Mouse (Mus musculus): Measurements from ENCODE around the gene Lsm3. TPM values are rescaled to one million over a fixed set of nuclear protein-coding genes. Genes with fewer than 3 reads are reported as not detected.
A peak's percentile ranks its signal among the peaks of the same experiment; 100 is the strongest.

Gene Lsm3
- polyA plus RNA-seq, 1 experiment, result 51.3 TPM

DNA sequence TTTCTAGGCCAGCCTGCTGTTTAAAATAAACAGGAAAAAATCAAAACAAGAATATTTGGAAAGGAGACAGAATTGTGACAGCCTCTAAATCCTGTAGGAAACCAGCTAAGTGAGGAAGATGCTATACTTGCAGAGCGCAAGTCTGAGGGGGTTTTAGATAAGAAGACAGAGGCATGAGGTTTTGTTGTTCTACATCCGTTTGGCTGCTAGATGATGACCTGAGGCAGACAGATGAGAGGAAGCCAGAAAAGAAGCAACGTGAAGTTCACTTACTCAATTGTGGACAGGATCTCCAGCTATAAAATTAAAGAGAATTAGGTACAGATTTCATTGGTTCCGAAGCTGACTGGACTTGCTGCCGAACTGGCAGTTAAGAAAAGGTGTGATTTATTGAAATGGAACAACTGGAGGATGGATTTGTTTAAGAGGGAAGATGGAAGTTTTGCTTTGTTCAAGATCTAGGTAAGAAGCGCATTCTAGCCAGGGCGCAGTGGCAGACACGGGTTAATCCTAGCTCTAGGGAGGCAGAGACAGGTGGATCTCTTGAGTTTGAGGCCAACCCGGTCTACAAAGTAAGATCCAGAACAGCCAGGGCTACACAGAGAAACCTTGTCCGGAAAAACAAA, 878 bp upstream of the Lsm3 start:
- TF ChIP-seq POLR2A (IDR thresholded peaks at IDR 0.05; ENCODE audit: borderline replicate concordance, insufficient read depth, low read length) (no peak), CTCF (IDR thresholded peaks at IDR 0.05; ENCODE audit: borderline replicate concordance, insufficient read depth, low read depth, low read length) (no peak)
- no peak for DNase-seq
- Histone ChIP-seq H3K27ac (ENCODE audit: insufficient read depth, low read length) (no peak overlapping the region), H3K27me3 (ENCODE audit: control insufficient read depth, insufficient read depth, low read length) (no peaks in the 10 kb centered on the region), H3K4me3 (replicated peaks; ENCODE audit: insufficient read depth, low read depth, low read length) (peak overlapping the region; percentile 74), H3K4me1 (ENCODE audit: control insufficient read depth, insufficient read depth, low read length) (peaks cover 3% of the 10 kb centered on the region)
- WGBS, result 34% methylated on average over 10 of the region's 10 CpGs

DNA sequence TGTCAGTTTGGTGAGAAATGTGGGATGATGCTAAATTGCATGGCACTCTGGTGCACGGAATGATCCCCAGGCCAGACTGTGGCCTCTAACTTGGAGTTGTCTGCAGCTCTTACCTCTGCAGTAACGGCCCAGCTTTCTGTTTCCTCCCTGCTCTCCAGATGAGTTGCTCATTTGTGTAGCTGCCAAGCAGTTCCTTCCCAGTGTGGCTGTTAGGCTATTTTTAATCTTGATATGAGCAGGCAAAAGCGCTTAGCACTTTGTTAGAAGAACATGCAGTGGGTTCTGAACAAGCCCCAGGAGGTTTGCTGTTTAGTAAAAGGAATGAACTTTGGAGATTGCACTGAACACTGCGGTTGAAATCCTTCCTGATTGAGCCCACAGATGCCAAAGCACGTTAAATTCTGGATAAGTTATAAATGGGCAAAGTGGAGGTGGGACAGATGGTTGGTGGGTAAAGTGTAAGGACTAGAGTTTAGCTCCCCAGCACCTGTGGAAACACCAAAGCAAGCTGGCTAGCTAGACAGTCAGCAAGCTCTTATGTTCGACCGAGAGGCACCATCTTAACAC, 2.8 kb downstream of the Lsm3 start:
- Histone ChIP-seq H3K27ac (ENCODE audit: insufficient read depth, low read length) (no peak overlapping the region), H3K4me3 (replicated peaks; ENCODE audit: insufficient read depth, low read depth, low read length) (no peak overlapping the region), H3K27me3 (ENCODE audit: control insufficient read depth, insufficient read depth, low read length) (no peaks in the 10 kb centered on the region), H3K4me1 (ENCODE audit: control insufficient read depth, insufficient read depth, low read length) (peaks cover 3% of the 10 kb centered on the region)
- no peak for DNase-seq
- WGBS, result 85% methylated on average over 7 of the region's 7 CpGs
- TF ChIP-seq POLR2A (IDR thresholded peaks at IDR 0.05; ENCODE audit: borderline replicate concordance, insufficient read depth, low read length) (no peak), CTCF (IDR thresholded peaks at IDR 0.05; ENCODE audit: borderline replicate concordance, insufficient read depth, low read depth, low read length) (no peak)

DNA sequence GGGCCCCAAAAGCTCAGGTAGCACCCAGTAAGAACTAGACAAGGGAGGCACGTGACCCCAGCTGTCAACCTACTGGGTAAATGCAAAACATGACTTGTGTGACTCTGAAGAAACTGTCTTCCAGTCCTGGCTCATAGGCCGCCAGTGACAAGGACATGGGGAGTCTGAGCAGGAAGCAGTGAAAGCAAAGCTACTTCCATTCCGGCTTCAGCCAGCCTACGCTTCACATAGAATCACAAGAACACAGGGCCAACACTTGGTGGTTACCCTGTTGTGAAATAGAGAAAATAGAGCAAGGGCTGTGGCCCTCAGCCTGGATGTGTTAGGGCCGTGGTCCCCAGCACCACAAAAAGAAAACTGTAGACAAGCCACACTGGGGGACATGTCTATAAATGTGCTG, 7.1 kb downstream of the Lsm3 start:
- 94% methylated on average over 5 of the region's 5 CpGs for WGBS
- Histone ChIP-seq H3K4me3 (replicated peaks; ENCODE audit: insufficient read depth, low read depth, low read length) (no peak overlapping the region), H3K27ac (ENCODE audit: insufficient read depth, low read length) (no peak overlapping the region), H3K27me3 (ENCODE audit: control insufficient read depth, insufficient read depth, low read length) (no peaks in the 10 kb centered on the region), H3K4me1 (ENCODE audit: control insufficient read depth, insufficient read depth, low read length) (no peaks in the 10 kb centered on the region; the same call in 1 of the 2 replicates)
- DNase-seq, result no peak
- TF ChIP-seq CTCF (IDR thresholded peaks at IDR 0.05; ENCODE audit: borderline replicate concordance, insufficient read depth, low read depth, low read length) (no peak), POLR2A (IDR thresholded peaks at IDR 0.05; ENCODE audit: borderline replicate concordance, insufficient read depth, low read length) (no peak)

DNA sequence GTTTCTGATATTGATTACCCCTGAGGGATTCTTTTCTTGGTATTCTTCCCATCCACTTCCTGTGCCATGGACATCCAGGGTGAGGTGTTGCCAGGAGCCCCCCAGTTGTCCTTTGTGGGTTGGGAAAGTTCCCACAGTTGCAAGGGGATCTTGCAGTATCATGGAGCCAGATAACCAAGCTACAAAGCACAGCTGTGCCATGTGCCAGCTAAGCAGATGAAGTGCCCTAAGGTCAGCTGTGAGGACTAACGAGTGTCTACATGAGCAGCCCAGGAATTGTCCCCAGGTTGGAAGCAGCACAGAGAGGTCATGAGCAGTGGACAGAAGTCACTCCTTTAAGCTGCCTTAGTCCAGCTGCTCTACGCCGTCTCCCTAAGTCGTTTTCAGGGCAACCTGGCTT, 9.8 kb downstream of the Lsm3 start:
- Histone ChIP-seq H3K27me3 (ENCODE audit: control insufficient read depth, insufficient read depth, low read length) (no peaks in the 10 kb centered on the region), H3K27ac (ENCODE audit: insufficient read depth, low read length) (no peak overlapping the region), H3K4me3 (replicated peaks; ENCODE audit: insufficient read depth, low read depth, low read length) (no peak overlapping the region), H3K4me1 (ENCODE audit: control insufficient read depth, insufficient read depth, low read length) (no peaks in the 10 kb centered on the region; the same call in 1 of the 2 replicates)
- 75% methylated on average over 4 of the region's 4 CpGs for WGBS
- DNase-seq, result no peak
- TF ChIP-seq POLR2A (IDR thresholded peaks at IDR 0.05; ENCODE audit: borderline replicate concordance, insufficient read depth, low read length), result no peak
- no peak for TF ChIP-seq CTCF (IDR thresholded peaks at IDR 0.05; ENCODE audit: borderline replicate concordance, insufficient read depth, low read depth, low read length)

DNA sequence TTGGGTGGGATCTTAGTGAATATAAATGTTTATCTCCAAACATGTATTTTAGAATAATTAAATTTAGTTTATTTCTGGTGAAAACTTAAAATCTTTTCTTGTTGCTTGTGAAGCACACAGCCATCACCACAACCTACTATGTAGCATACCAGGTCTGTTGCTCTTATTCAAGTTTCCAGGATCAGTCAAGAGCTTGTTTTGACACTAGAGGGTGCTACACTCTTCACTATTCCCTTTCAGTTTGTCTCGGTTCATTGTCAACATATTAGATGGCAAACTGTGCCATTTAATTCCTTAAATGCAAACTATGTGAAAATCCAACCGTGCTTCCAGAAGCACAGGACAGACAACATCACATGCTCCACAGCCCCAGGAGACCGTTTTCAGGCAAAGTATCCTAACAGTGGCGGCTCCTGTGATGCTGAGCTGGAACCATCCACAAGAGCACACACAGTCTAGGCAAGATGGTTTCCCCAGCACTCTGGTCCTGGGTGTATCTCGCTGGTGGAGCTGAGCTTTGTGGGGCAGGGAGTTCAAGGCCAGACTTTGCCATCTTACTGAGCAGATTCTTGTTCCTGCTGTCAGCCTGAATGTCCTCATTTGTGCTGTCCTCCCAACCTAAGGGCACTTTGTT, 11.6 kb downstream of the Lsm3 start:
- peak in 1 of 2 experiments; percentile 35 for DNase-seq
- TF ChIP-seq POLR2A (IDR thresholded peaks at IDR 0.05; ENCODE audit: borderline replicate concordance, insufficient read depth, low read length) (no peak), CTCF (IDR thresholded peaks at IDR 0.05; ENCODE audit: borderline replicate concordance, insufficient read depth, low read depth, low read length) (peak; percentile 9; the same call in 1 of the 2 replicates)
- H3K4me1 ChIP-seq (ENCODE audit: control insufficient read depth, insufficient read depth, low read length), result no peaks in the 10 kb centered on the region; the same call in 1 of the 2 replicates
- no peaks in the 10 kb centered on the region for H3K27me3 ChIP-seq (ENCODE audit: control insufficient read depth, insufficient read depth, low read length)
- H3K27ac ChIP-seq (ENCODE audit: insufficient read depth, low read length), result no peak overlapping the region
- 36% methylated on average over 5 of the region's 5 CpGs for WGBS
- no peak overlapping the region for H3K4me3 ChIP-seq (replicated peaks; ENCODE audit: insufficient read depth, low read depth, low read length)

DNA sequence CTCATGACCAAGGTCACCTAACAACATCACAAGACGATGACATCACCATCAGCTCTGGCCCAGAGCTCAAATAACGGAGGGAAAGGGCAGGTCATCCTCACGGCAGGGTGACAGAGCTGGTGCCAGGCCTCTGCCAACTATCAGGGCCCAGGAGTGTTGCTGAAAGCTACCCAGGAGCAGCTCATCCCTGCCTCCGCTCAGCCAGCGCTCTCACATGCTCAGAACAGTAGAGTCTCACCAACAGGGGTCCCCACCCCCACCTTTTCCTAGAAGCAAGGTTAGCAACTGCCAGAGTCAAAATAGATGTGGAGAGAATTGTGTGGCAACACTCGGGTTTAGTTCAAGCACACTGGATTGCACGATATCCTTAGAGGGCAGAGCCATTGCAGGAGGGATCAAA, 12.5 kb downstream of the Lsm3 start:
- 83% methylated on average over 7 of the region's 7 CpGs for WGBS
- H3K4me3 ChIP-seq (replicated peaks; ENCODE audit: insufficient read depth, low read depth, low read length), result no peak overlapping the region
- DNase-seq, result no peak
- no peaks in the 10 kb centered on the region; the same call in 1 of the 2 replicates for H3K4me1 ChIP-seq (ENCODE audit: control insufficient read depth, insufficient read depth, low read length)
- H3K27me3 ChIP-seq (ENCODE audit: control insufficient read depth, insufficient read depth, low read length), result no peaks in the 10 kb centered on the region
- no peak for TF ChIP-seq POLR2A (IDR thresholded peaks at IDR 0.05; ENCODE audit: borderline replicate concordance, insufficient read depth, low read length)
- TF ChIP-seq CTCF (IDR thresholded peaks at IDR 0.05; ENCODE audit: borderline replicate concordance, insufficient read depth, low read depth, low read length), result no peak
- no peak overlapping the region for H3K27ac ChIP-seq (ENCODE audit: insufficient read depth, low read length)

DNA sequence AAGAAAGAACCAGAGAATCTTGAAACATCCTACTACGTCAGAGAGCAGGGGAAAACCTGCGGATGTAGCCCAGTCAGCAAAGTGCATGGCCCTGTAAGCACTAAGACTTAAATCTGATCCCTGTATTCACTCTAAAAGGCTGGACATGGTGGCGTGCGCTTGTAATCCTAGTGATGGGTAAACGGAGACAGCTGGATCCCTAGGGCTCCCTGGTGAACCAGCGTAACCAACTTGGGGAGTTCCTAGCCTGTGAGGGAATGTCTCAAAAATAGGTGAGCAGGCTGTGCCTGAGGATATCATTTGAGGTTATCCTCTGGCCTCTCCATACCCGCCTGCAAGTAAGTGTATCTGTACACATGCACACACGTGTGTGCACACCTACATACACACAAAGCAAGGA, 14.9 kb downstream of the Lsm3 start:
- DNase-seq, result no peak
- Histone ChIP-seq H3K4me3 (replicated peaks; ENCODE audit: insufficient read depth, low read depth, low read length) (no peak overlapping the region), H3K27ac (ENCODE audit: insufficient read depth, low read length) (no peak overlapping the region), H3K27me3 (ENCODE audit: control insufficient read depth, insufficient read depth, low read length) (no peaks in the 10 kb centered on the region), H3K4me1 (ENCODE audit: control insufficient read depth, insufficient read depth, low read length) (no peaks in the 10 kb centered on the region)
- WGBS, result 90% methylated on average over 8 of the region's 8 CpGs
- TF ChIP-seq CTCF (IDR thresholded peaks at IDR 0.05; ENCODE audit: borderline replicate concordance, insufficient read depth, low read depth, low read length), result no peak
- TF ChIP-seq POLR2A (IDR thresholded peaks at IDR 0.05; ENCODE audit: borderline replicate concordance, insufficient read depth, low read length), result no peak

DNA sequence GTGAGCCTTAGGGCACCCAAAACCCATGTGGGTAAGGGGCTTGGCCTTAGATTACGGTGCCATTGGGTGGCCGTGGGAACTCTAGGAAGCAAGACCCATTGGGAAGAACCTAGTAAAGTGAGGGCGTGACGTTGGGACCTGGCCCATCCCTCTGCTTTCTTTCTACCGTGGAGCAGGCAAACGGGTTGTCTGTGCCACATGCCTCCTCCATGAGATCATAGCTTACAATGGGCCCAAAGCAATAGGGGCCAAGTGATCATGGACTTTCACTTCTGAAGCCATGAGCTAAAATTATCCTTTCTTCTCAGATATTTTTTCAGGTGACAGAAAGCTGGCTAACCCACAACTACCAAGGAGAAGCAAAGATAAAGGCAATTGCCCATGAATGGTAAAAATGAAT, 15.5 kb downstream of the Lsm3 start:
- Histone ChIP-seq H3K4me1 (ENCODE audit: control insufficient read depth, insufficient read depth, low read length) (no peaks in the 10 kb centered on the region), H3K4me3 (replicated peaks; ENCODE audit: insufficient read depth, low read depth, low read length) (no peak overlapping the region), H3K27me3 (ENCODE audit: control insufficient read depth, insufficient read depth, low read length) (no peaks in the 10 kb centered on the region), H3K27ac (ENCODE audit: insufficient read depth, low read length) (no peak overlapping the region)
- DNase-seq, result no peak
- TF ChIP-seq CTCF (IDR thresholded peaks at IDR 0.05; ENCODE audit: borderline replicate concordance, insufficient read depth, low read depth, low read length) (no peak), POLR2A (IDR thresholded peaks at IDR 0.05; ENCODE audit: borderline replicate concordance, insufficient read depth, low read length) (no peak)
- 74% methylated on average over 6 of the region's 6 CpGs for WGBS
